Mouse (Mus musculus): ENCODE data around the gene Zfp513.

DNA sequence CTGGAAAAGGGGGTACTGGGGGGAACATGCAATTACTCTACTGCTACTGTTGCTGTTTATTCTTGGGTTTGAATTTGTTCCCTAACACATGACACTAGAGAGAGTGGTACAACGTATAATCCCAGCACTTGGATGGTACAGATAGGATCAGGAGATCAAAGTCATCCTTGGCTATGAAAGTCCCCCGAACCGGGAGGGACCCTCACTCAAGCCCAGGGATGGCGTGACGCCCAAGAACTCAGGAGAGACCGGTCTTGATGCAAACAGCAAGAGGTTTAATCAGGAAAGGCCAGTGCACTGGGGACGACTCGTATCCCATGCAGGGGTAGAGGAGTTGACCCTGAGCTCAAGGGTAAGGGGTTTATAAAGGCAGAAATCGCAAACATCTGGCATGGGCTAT, 20.6 kb upstream of the Zfp513 start:
- TF ChIP-seq ZNF384 (IDR thresholded peaks at IDR 0.05; ENCODE audit: low read depth, low read length) (no peak), CHD2 (IDR thresholded peaks at IDR 0.05; ENCODE audit: low read depth, low read length) (no peak), MAFK (IDR thresholded peaks at IDR 0.05; ENCODE audit: insufficient read depth, low read depth, low read length) (no peak), HCFC1 (IDR thresholded peaks at IDR 0.05; ENCODE audit: borderline replicate concordance, insufficient read depth, low read length) (no peak)
